Mouse (Mus musculus) layer of hippocampus, adult 8-10 months (tissue): ENCODE results near the gene Bicdl1. TPM values are rescaled to one million over a fixed set of nuclear protein-coding genes. Genes with fewer than 3 reads are reported as not detected.

Experiments
- DNase-seq, 2 experiments: peaks; one replicate each; pipeline ENCODE4 v3.0.0; 2022; ENCODE audit warnings: low spot score in 2 of 2
- microRNA-seq, 2 experiments: library from miRNA; unstranded; fragments of <30 nt; microRNA quantifications; one replicate each; pipeline ENCODE4 v1.2.0; 2022
- total RNA-seq, 4 experiments: library from RNA; stranded (reverse); gene quantifications; 2 replicates each; pipeline ENCODE4 v1.2.4; 2022

Gene Bicdl1
- total RNA-seq, 4 experiments from 2014 or later, result 121 to 148 (median 130) TPM

GRCm38 (mm10) chr5:115628083-115628482, 103.3 kb downstream of the Bicdl1 start:
- no peak for DNase-seq

- DNase-seq, result no peak
Observed at GRCm38 (mm10) chr5:115626237-115626886, 105.1 kb downstream of the Bicdl1 start.

GRCm38 (mm10) chr5:115623694-115624440, 107.6 kb downstream of the Bicdl1 start:
- peak in 1 of 2 experiments; percentile 41 for DNase-seq

GRCm38 (mm10) chr5:115622686-115623085, 108.7 kb downstream of the Bicdl1 start:
- DNase-seq, result no peak

GRCm38 (mm10) chr5:115619690-115620089, 111.7 kb downstream of the Bicdl1 start:
- DNase-seq, result no peak

- DNase-seq, result no peak
Observed at GRCm38 (mm10) chr5:115614948-115615347, 116.5 kb downstream of the Bicdl1 start.

- no peak for DNase-seq
Observed at GRCm38 (mm10) chr5:115613332-115613731, 118.1 kb downstream of the Bicdl1 start.

- no peak for DNase-seq
Observed at GRCm38 (mm10) chr5:115611566-115611965, 119.9 kb downstream of the Bicdl1 start.

- no peak for DNase-seq
Observed at GRCm38 (mm10) chr5:115603561-115603960, 127.9 kb downstream of the Bicdl1 start.

Small RNA genes within 50 kb of the gene (microRNA-seq; reads per million reads assigned to microRNA genes)
- gene Mir7030, result 0 reads per million in 2 experiments

Other genes with a start within 250 kb of the Bicdl1 start
- gene Sirt4, start 246.9 kb downstream of the Bicdl1 start, total RNA-seq, result 10 to 100 TPM; 34.0 to 58.6 (median 41.9) TPM
- 10 to 100 TPM; 38.1 to 45.8 (median 40.2) TPM for gene Pxn, start 224.9 kb downstream of the Bicdl1 start, total RNA-seq
- 100 to 1,000 TPM; 188 to 289 (median 230) TPM for gene Rplp0, start 172.2 kb downstream of the Bicdl1 start, total RNA-seq
- 10 to 100 TPM; 72.7 to 85.7 (median 77.4) TPM for gene Gcn1l1, start 166.4 kb downstream of the Bicdl1 start, total RNA-seq
- 100 to 1,000 TPM in 1 of 4 experiments, 10 to 100 TPM in 3; 81.0 to 102 (median 87.9) TPM for gene Rab35, start 99.7 kb downstream of the Bicdl1 start, total RNA-seq
- gene Cit, start 113.7 kb upstream of the Bicdl1 start, total RNA-seq, result 10 to 100 TPM; 73.2 to 96.9 (median 79.2) TPM